Mouse (Mus musculus): ENCODE data around the gene Olfr1390.
"Not testable (repeated sequence)": the region's sequence is repeated elsewhere in the genome, so short reads cannot be mapped to it uniquely, and the experiment has no call there.

Gene Olfr1390

GRCm38 (mm10) chr11:49334888-49335287 is at the start of gene Olfr1390:
Gene Olfr1390 (plus strand): TSS chr11:49335188.
- no peak for DNase-seq (ENCODE audit: low spot score in 2 of 2)

GRCm38 (mm10) chr11:49287251-49287650 is 47.7 kb upstream of the Olfr1390 start:
- DNase-seq (ENCODE audit: low spot score in 2 of 2), result no peak

- no peak for DNase-seq (ENCODE audit: low spot score in 2 of 2)
These were observed 42.2 kb upstream of the Olfr1390 start for GRCm38 (mm10) chr11:49292777-49293176.

- DNase-seq (ENCODE audit: low spot score in 2 of 2), result no peak
These were observed 30.5 kb upstream of the Olfr1390 start, which contains the start of gene Olfr10 for GRCm38 (mm10) chr11:49304441-49304840. Gene Olfr10 (plus strand): TSS chr11:49304741.

- not testable (repeated sequence) for DNase-seq (ENCODE audit: low spot score in 2 of 2)
These were observed 26.4 kb upstream of the Olfr1390 start for GRCm38 (mm10) chr11:49308547-49308946.

GRCm38 (mm10) chr11:49322442-49322841 is 12.5 kb upstream of the Olfr1390 start, which contains the start of gene Olfr1391:
Gene Olfr1391 (plus strand): TSS chr11:49322742.
- DNase-seq (ENCODE audit: low spot score in 2 of 2), result no peak

GRCm38 (mm10) chr11:49326726-49327125 is 8.3 kb upstream of the Olfr1390 start:
- DNase-seq (ENCODE audit: low spot score in 2 of 2), result no peak

GRCm38 (mm10) chr11:49329686-49330085 is 5.3 kb upstream of the Olfr1390 start:
- DNase-seq (ENCODE audit: low spot score in 2 of 2), result no peak

- no peak for DNase-seq (ENCODE audit: low spot score in 2 of 2)
These were observed 2.3 kb downstream of the Olfr1390 start for GRCm38 (mm10) chr11:49337150-49337832.

GRCm38 (mm10) chr11:49383133-49383532 is 48.1 kb downstream of the Olfr1390 start:
- no peak for DNase-seq (ENCODE audit: low spot score in 2 of 2)

GRCm38 (mm10) chr11:49386118-49386517 is 51.1 kb downstream of the Olfr1390 start:
- not testable (repeated sequence) for DNase-seq (ENCODE audit: low spot score in 2 of 2)
